Comparison of ENCODE assay signal across 8 mouse cellular contexts in genomic region chr9:57562896-57563372, GRCm38 (mm10). TPM values are rescaled to one million over a fixed set of nuclear protein-coding genes. Genes with fewer than 3 reads are reported as not detected.
DNase-seq lines count a peak whose midpoint lies in the region; ATAC-seq lines count a peak whose summit lies in the region.

No protein-coding gene starts in this region.

- DNase-seq in gastrocnemius, postnatal 10 days, result peak; percentile 48
- peak; percentile 67 for DNase-seq in kidney, adult 11 months
- no peak for DNase-seq in spleen, adult 18-20 months

- H3K9ac ChIP-seq in lung, embryonic 16.5 days (ENCODE audit: low read length), result 0 out of 2 replicates have a peak overlapping the region, but pooled peaks have one; percentile 21
- no peak overlapping the region for H3K9ac ChIP-seq in forebrain, embryonic 15.5 days (replicated peaks)
- H3K9ac ChIP-seq in forebrain, embryonic 16.5 days (replicated peaks; ENCODE audit: low read depth, low read length), result no peak overlapping the region

- H3K4me2 ChIP-seq in lung, embryonic 16.5 days (ENCODE audit: low read depth, low read length), result no peak overlapping the region
- no peak overlapping the region for H3K4me2 ChIP-seq in forebrain, embryonic 15.5 days (replicated peaks)
- H3K4me2 ChIP-seq in forebrain, embryonic 16.5 days (ENCODE audit: low read length), result no peak overlapping the region; the same call in 1 of the 2 replicates

- peaks cover 43% of the 10 kb centered on the region for H3K36me3 ChIP-seq in megakaryocyte, embryonic 14.5 days (replicated peaks; ENCODE audit: low read length)
- H3K36me3 ChIP-seq in lung, embryonic 16.5 days (ENCODE audit: control insufficient read depth, insufficient read depth, low read length), result no peaks in the 10 kb centered on the region
- H3K36me3 ChIP-seq in forebrain, embryonic 15.5 days, result no peaks in the 10 kb centered on the region
- H3K36me3 ChIP-seq in forebrain, embryonic 16.5 days (ENCODE audit: control insufficient read depth, insufficient read depth), result no peaks in the 10 kb centered on the region

- WGBS in lung, embryonic 16.5 days, result 38% methylated on average over 4 of the region's 4 CpGs
- 90% methylated on average over 4 of the region's 4 CpGs for WGBS in forebrain, embryonic 15.5 days
- WGBS in forebrain, embryonic 16.5 days, result 90% methylated on average over 4 of the region's 4 CpGs

- peak overlapping the region; percentile 94 for H3K4me3 ChIP-seq in megakaryocyte, embryonic 14.5 days (replicated peaks)
- no peak overlapping the region for H3K4me3 ChIP-seq in lung, embryonic 16.5 days (ENCODE audit: low read length)
- H3K4me3 ChIP-seq in forebrain, embryonic 15.5 days, result no peak overlapping the region
- H3K4me3 ChIP-seq in forebrain, embryonic 16.5 days (replicated peaks; ENCODE audit: low read length), result no peak overlapping the region

- no peaks in the 10 kb centered on the region for H3K9me3 ChIP-seq in megakaryocyte, embryonic 14.5 days
- H3K9me3 ChIP-seq in lung, embryonic 16.5 days (ENCODE audit: control insufficient read depth, low read length), result no peaks in the 10 kb centered on the region
- H3K9me3 ChIP-seq in forebrain, embryonic 15.5 days, result no peaks in the 10 kb centered on the region
- H3K9me3 ChIP-seq in forebrain, embryonic 16.5 days (ENCODE audit: control insufficient read depth, low read length), result no peaks in the 10 kb centered on the region

- ATAC-seq in megakaryocyte, adult 5-6 weeks (ENCODE audit: poor library complexity, severe bottlenecking), result no peak
- ATAC-seq in lung, embryonic 16.5 days (ENCODE audit: low read depth), result peak; percentile 10; the same call in 1 of the 2 replicates
- no peak for ATAC-seq in forebrain, embryonic 15.5 days (replicated peaks)
- no peak for ATAC-seq in forebrain, embryonic 16.5 days

- peaks cover 87% of the 10 kb centered on the region for H3K4me1 ChIP-seq in megakaryocyte, embryonic 14.5 days
- H3K4me1 ChIP-seq in lung, embryonic 16.5 days (replicated peaks; ENCODE audit: control insufficient read depth, insufficient read depth, low read length), result peaks cover 19% of the 10 kb centered on the region
- H3K4me1 ChIP-seq in forebrain, embryonic 15.5 days, result peaks cover 47% of the 10 kb centered on the region
- H3K4me1 ChIP-seq in forebrain, embryonic 16.5 days (replicated peaks; ENCODE audit: control insufficient read depth, insufficient read depth, low read length), result peaks cover 37% of the 10 kb centered on the region

- no peaks in the 10 kb centered on the region for H3K27me3 ChIP-seq in megakaryocyte, embryonic 14.5 days (replicated peaks)
- no peaks in the 10 kb centered on the region for H3K27me3 ChIP-seq in lung, embryonic 16.5 days (ENCODE audit: control insufficient read depth, insufficient read depth, low read depth, low read length)
- no peaks in the 10 kb centered on the region for H3K27me3 ChIP-seq in forebrain, embryonic 15.5 days
- no peaks in the 10 kb centered on the region for H3K27me3 ChIP-seq in forebrain, embryonic 16.5 days (replicated peaks; ENCODE audit: control insufficient read depth, insufficient read depth, low read length)

- H3K27ac ChIP-seq in lung, embryonic 16.5 days (ENCODE audit: low read length), result no peak overlapping the region; the same call in 1 of the 2 replicates
- no peak overlapping the region for H3K27ac ChIP-seq in forebrain, embryonic 15.5 days (replicated peaks)
- H3K27ac ChIP-seq in forebrain, embryonic 16.5 days (ENCODE audit: low read length), result no peak overlapping the region

RNA-seq across cellular contexts. Expression of gene Scamp2, which starts 2.2 kb away (rescaled TPM):
- 49.4 and 55.8 TPM in 2 replicates for polyA plus RNA-seq in megakaryocyte, embryonic 14.5 days (2012; ENCODE audit: insufficient read depth, low replicate concordance)
- 89.5 and 90.0 TPM in 2 replicates for total RNA-seq in megakaryocyte, adult 5-6 weeks (2015)
- total RNA-seq in megakaryocyte, adult 5-6 weeks (2017), result 36.3 and 40.0 TPM in 2 replicates
- 10 to 100 TPM; 52.5 to 56.3 TPM for total RNA-seq in gastrocnemius, postnatal 10 days (2021)
- 66.9 and 70.3 TPM in 2 replicates for polyA plus RNA-seq in lung, embryonic 16.5 days (2015; fragmentation: Nextera tagmentation; extraction: Ambion mirVana)
- polyA plus RNA-seq in forebrain, embryonic 15.5 days (2015; fragmentation: Nextera tagmentation; extraction: Ambion mirVana), result 57.7 and 60.5 TPM in 2 replicates
- polyA plus RNA-seq in forebrain, embryonic 16.5 days (2015; fragmentation: Nextera tagmentation; extraction: Ambion mirVana), result 54.0 and 56.0 TPM in 2 replicates

RNA-seq across cellular contexts. Expression of gene Mpi, which starts 10.4 kb away (rescaled TPM):
- 1.6 and 4.5 TPM in 2 replicates for polyA plus RNA-seq in megakaryocyte, embryonic 14.5 days (2012; ENCODE audit: insufficient read depth, low replicate concordance)
- 10.7 and 12.7 TPM in 2 replicates for total RNA-seq in megakaryocyte, adult 5-6 weeks (2015)
- total RNA-seq in megakaryocyte, adult 5-6 weeks (2017), result 6.9 and 11.5 TPM in 2 replicates
- 10 to 100 TPM; 87.2 to 96.9 TPM for total RNA-seq in gastrocnemius, postnatal 10 days (2021)
- polyA plus RNA-seq in lung, embryonic 16.5 days (2015; fragmentation: Nextera tagmentation; extraction: Ambion mirVana), result 38.6 and 40.9 TPM in 2 replicates
- polyA plus RNA-seq in forebrain, embryonic 15.5 days (2015; fragmentation: Nextera tagmentation; extraction: Ambion mirVana), result 62.9 and 69.3 TPM in 2 replicates
- polyA plus RNA-seq in forebrain, embryonic 16.5 days (2015; fragmentation: Nextera tagmentation; extraction: Ambion mirVana), result 57.5 and 73.7 TPM in 2 replicates

RNA-seq across cellular contexts. Expression of gene Fam219b, which starts 25.6 kb away (rescaled TPM):
- 4.9 TPM in 2 replicates for polyA plus RNA-seq in megakaryocyte, embryonic 14.5 days (2012; ENCODE audit: insufficient read depth, low replicate concordance)
- total RNA-seq in megakaryocyte, adult 5-6 weeks (2015), result 5.1 and 5.4 TPM in 2 replicates
- total RNA-seq in megakaryocyte, adult 5-6 weeks (2017), result 8.7 and 10.5 TPM in 2 replicates
- 1 to 10 TPM; 9.1 to 9.2 TPM for total RNA-seq in gastrocnemius, postnatal 10 days (2021)
- polyA plus RNA-seq in lung, embryonic 16.5 days (2015; fragmentation: Nextera tagmentation; extraction: Ambion mirVana), result 18.3 and 19.0 TPM in 2 replicates
- polyA plus RNA-seq in forebrain, embryonic 15.5 days (2015; fragmentation: Nextera tagmentation; extraction: Ambion mirVana), result 24.1 and 26.2 TPM in 2 replicates
- 25.2 and 26.6 TPM in 2 replicates for polyA plus RNA-seq in forebrain, embryonic 16.5 days (2015; fragmentation: Nextera tagmentation; extraction: Ambion mirVana)

RNA-seq across cellular contexts. Expression of gene Ulk3, which starts 26.3 kb away (rescaled TPM):
- polyA plus RNA-seq in megakaryocyte, embryonic 14.5 days (2012; ENCODE audit: insufficient read depth, low replicate concordance), result 3.3 and 4.7 TPM in 2 replicates
- 8.8 and 10.0 TPM in 2 replicates for total RNA-seq in megakaryocyte, adult 5-6 weeks (2015)
- total RNA-seq in megakaryocyte, adult 5-6 weeks (2017), result 4.7 and 9.4 TPM in 2 replicates
- total RNA-seq in gastrocnemius, postnatal 10 days (2021), result 10 to 100 TPM in 1 of 2 experiments, 1 to 10 TPM in 1; 7.6 to 12.2 TPM
- polyA plus RNA-seq in lung, embryonic 16.5 days (2015; fragmentation: Nextera tagmentation; extraction: Ambion mirVana), result 17.3 and 17.9 TPM in 2 replicates
- polyA plus RNA-seq in forebrain, embryonic 15.5 days (2015; fragmentation: Nextera tagmentation; extraction: Ambion mirVana), result 26.6 and 29.8 TPM in 2 replicates
- polyA plus RNA-seq in forebrain, embryonic 16.5 days (2015; fragmentation: Nextera tagmentation; extraction: Ambion mirVana), result 27.2 and 43.3 TPM in 2 replicates

RNA-seq across cellular contexts. Expression of gene Cox5a, which starts 41.9 kb away (rescaled TPM):
- polyA plus RNA-seq in megakaryocyte, embryonic 14.5 days (2012; ENCODE audit: insufficient read depth, low replicate concordance), result 240 and 738 TPM in 2 replicates
- 374 and 399 TPM in 2 replicates for total RNA-seq in megakaryocyte, adult 5-6 weeks (2015)
- 54.0 and 61.6 TPM in 2 replicates for total RNA-seq in megakaryocyte, adult 5-6 weeks (2017)
- 1,000 to 10,000 TPM in 1 of 2 experiments, 100 to 1,000 TPM in 1; 862 to 1,077 TPM for total RNA-seq in gastrocnemius, postnatal 10 days (2021)
- polyA plus RNA-seq in lung, embryonic 16.5 days (2015; fragmentation: Nextera tagmentation; extraction: Ambion mirVana), result 448 and 496 TPM in 2 replicates
- polyA plus RNA-seq in forebrain, embryonic 15.5 days (2015; fragmentation: Nextera tagmentation; extraction: Ambion mirVana), result 751 and 752 TPM in 2 replicates
- polyA plus RNA-seq in forebrain, embryonic 16.5 days (2015; fragmentation: Nextera tagmentation; extraction: Ambion mirVana), result 720 and 756 TPM in 2 replicates

Comparison
In these comparisons a context has a peak if more than half of its experiments do, and no peak if none do; other contexts are left out.
1. DNase-seq: peak in gastrocnemius, postnatal 10 days (single experiment) and kidney, adult 11 months (single experiment); none in spleen, adult 18-20 months (0 of 2).